Mouse (Mus musculus) embryonic facial prominence, embryonic 11.5 days (tissue): Measurements from ENCODE around the gene Ppp6r2. TPM values are rescaled to one million over a fixed set of nuclear protein-coding genes. Genes with fewer than 3 reads are reported as not detected.

ENCODE experiments used
- ATAC-seq: fragments of 200-750 bp; cut with Nextera tagmentation; replicated peaks from 2 replicates; pipeline ENCODE4 v1.8.0; 2017; ENCODE audit warnings: low read depth; ENCODE audit not compliant: insufficient number of reproducible peaks, low FRiP score, low TSS enrichment
- DNase-seq: peaks from one replicate; pipeline ENCODE4 v3.0.0-alpha.2; 2015; ENCODE audit warnings: low spot score
- H3K27ac ChIP-seq: fragments of 300-500 bp; sonication (generic); replicated peaks from 2 replicates; pipeline ENCODE4 v1.5.1; 2014; ENCODE audit warnings: mild to moderate bottlenecking, low read depth, low read length, control low read depth
- H3K27me3 ChIP-seq: fragments of 300-500 bp; sonication (generic); 2 replicates; pipeline ENCODE4 v1.6.1; 2014; ENCODE audit warnings: mild to moderate bottlenecking, low read length, moderate library complexity, mixed read lengths; ENCODE audit not compliant: control insufficient read depth, insufficient read depth
- H3K36me3 ChIP-seq: fragments of 300-500 bp; sonication (generic); replicated peaks from 2 replicates; pipeline ENCODE4 v1.6.1; 2014; ENCODE audit warnings: low read depth, mild to moderate bottlenecking, low read length, moderate library complexity, mixed read lengths; ENCODE audit not compliant: control insufficient read depth, insufficient read depth
- H3K4me1 ChIP-seq: fragments of 300-500 bp; sonication (generic); 2 replicates; pipeline ENCODE4 v1.6.1; 2014; ENCODE audit warnings: low read length, mixed read lengths; ENCODE audit not compliant: control insufficient read depth, insufficient read depth
- H3K4me2 ChIP-seq: fragments of 300-500 bp; sonication (generic); 2 replicates; pipeline ENCODE4 v1.6.1; 2014; ENCODE audit warnings: low read depth, mild to moderate bottlenecking, control low read depth, low read length, moderate library complexity
- H3K4me3 ChIP-seq: fragments of 300-500 bp; sonication (generic); 2 replicates; pipeline ENCODE4 v1.5.1; 2014; ENCODE audit warnings: low read depth, low read length, control low read depth
- H3K9ac ChIP-seq: fragments of 300-500 bp; sonication (generic); replicated peaks from 2 replicates; pipeline ENCODE4 v1.6.1; 2014; ENCODE audit warnings: mild to moderate bottlenecking, control low read depth, low read length
- H3K9me3 ChIP-seq: fragments of 300-500 bp; sonication (generic); replicated peaks from 2 replicates; pipeline ENCODE4 v1.6.1; 2016; ENCODE audit warnings: mild to moderate bottlenecking, low read length, inconsistent platforms, mixed read lengths; ENCODE audit not compliant: control insufficient read depth
- WGBS: fragments of 180-500 bp; shearing (Covaris S2); extraction: QIAGEN DNeasy Blood & Tissue Kit; methylation state at CpG from one replicate; pipeline ENCODE4 v1.1.7; 2014; 5-methylcytosine and 5-hydroxymethylcytosine counted together
- polyA plus RNA-seq: library from polyadenylated mRNA; unstranded; fragments of >200 nt; fragmentation: Nextera tagmentation; extraction: Ambion mirVana; gene quantifications from 2 replicates; pipeline ENCODE4 v1.2.1, GENCODE M21; 2014

Ppp6r2 gene
- polyA plus RNA-seq, 1 experiment from 2014 or later: 25.1 TPM

- H3K4me3 ChIP-seq: no peak overlapping the region
- no peak overlapping the region for H3K27ac ChIP-seq
- no peaks in the 10 kb centered on the region for H3K27me3 ChIP-seq
- H3K9ac ChIP-seq: no peak overlapping the region
- H3K4me1 ChIP-seq: no peaks in the 10 kb centered on the region
- ATAC-seq (no peak), DNase-seq (no peak)
- no peak overlapping the region for H3K4me2 ChIP-seq
- 93% methylated on average over 8 of the region's 8 CpGs for WGBS
- no peaks in the 10 kb centered on the region for H3K9me3 ChIP-seq
- peaks cover 19% of the 10 kb centered on the region for H3K36me3 ChIP-seq
Measured at GRCm38 (mm10) chr15:89300600-89300999, 89.2 kb downstream of the Ppp6r2 start.

DNA sequence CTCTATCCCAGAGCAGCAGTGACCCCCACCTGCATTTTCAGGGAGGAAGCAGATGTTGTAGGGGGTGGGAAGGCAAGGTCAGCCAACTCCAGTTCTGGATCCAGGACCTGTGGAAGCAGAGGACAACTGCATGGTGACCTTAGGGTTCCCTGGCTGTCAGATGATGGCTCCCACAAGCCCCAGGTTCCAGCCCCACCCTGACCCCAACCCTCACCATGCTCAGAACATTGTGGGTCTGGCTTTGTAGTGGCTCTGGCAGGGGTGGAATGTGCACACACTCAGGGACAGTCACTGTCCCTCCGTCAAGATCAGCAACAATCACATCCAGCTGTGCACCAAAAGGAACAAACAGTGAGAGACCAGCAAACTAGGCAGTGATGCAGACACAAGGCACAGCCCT lies 94.6 kb downstream of the Ppp6r2 start:
- H3K4me2 ChIP-seq: no peak overlapping the region
- ATAC-seq (no peak), DNase-seq (no peak)
- 60% methylated on average over 1 of the region's 1 CpGs for WGBS
- H3K4me3 ChIP-seq: no peak overlapping the region
- no peaks in the 10 kb centered on the region for H3K9me3 ChIP-seq
- peaks cover 20% of the 10 kb centered on the region for H3K36me3 ChIP-seq
- H3K4me1 ChIP-seq: no peaks in the 10 kb centered on the region
- H3K27me3 ChIP-seq: no peaks in the 10 kb centered on the region
- H3K9ac ChIP-seq: no peak overlapping the region
- H3K27ac ChIP-seq: no peak overlapping the region

DNA sequence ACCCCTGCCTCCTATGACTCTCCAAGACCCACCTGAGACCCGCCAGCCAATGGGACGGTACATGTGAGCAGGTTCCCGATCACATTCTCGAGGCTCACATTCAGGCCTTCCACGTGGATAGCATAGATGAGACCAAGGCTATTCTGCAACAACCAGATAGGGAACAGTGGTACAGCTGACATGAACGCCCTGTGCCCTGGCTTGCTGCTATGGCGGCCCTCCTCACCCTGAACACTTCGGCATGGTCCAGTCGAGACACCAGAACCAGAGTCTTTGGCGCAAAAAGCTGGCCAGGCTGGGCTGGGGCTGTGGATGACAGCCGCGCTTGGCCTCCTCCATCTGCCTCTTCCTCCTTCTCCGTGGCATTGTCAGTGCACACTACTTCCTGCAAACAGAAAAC lies 96.1 kb downstream of the Ppp6r2 start:
- DNase-seq: no peak
- WGBS: 91% methylated on average over 13 of the region's 13 CpGs
- peaks cover 16% of the 10 kb centered on the region for H3K36me3 ChIP-seq

DNA sequence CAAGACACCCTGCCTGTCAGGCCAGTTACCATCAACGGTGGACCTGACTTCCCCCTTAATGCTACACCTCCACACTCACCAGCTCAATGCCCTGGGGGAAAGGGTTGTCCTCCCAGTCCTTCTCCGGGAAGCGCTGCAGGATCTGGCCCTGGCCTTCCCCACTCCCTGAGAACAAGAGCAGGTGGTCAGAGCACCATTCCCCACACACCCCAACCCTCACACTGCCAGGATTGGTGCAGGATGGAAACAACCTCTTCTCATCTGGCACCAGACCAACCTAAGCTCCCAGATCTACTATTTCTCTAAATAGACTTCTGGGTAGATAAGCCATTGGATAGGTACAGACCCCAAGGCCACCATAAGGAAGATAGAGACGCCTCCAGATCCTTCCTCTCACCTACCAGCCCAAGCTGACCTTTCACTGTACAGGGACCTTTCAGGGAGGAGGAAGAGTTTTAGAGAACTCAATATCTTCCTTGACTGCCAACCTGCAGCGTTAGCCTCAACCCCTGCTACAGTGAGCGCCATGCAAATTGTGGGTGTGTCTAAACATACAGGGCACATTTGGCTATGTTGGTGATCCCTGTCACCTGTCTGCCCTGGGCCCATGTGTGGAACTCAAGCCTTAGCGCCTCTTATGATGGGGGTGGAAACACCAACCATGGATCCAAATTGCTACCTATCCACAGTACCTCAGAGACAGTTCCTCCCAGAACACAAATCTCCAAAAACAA lies 97.2 kb downstream of the Ppp6r2 start:
- no peak for DNase-seq
- Histone ChIP-seq H3K27ac (no peak overlapping the region), H3K9me3 (no peaks in the 10 kb centered on the region), H3K4me1 (0 out of 2 replicates have a peak, but pooled peaks cover 3% of the 10 kb centered on the region), H3K27me3 (no peaks in the 10 kb centered on the region), H3K9ac (no peak overlapping the region), H3K4me3 (no peak overlapping the region), H3K4me2 (no peak overlapping the region), H3K36me3 (peaks cover 14% of the 10 kb centered on the region)
- WGBS: 85% methylated on average over 7 of the region's 7 CpGs
- no peak for ATAC-seq

More for the DNA sequence above, 96.1 kb downstream of the Ppp6r2 start:
- no peak overlapping the region for H3K9ac ChIP-seq
- no peak overlapping the region for H3K27ac ChIP-seq
- H3K9me3 ChIP-seq: no peaks in the 10 kb centered on the region
- H3K4me1 ChIP-seq: no peaks in the 10 kb centered on the region
- no peak for ATAC-seq
- no peaks in the 10 kb centered on the region for H3K27me3 ChIP-seq
- H3K4me2 ChIP-seq: no peak overlapping the region
- no peak overlapping the region for H3K4me3 ChIP-seq

DNA sequence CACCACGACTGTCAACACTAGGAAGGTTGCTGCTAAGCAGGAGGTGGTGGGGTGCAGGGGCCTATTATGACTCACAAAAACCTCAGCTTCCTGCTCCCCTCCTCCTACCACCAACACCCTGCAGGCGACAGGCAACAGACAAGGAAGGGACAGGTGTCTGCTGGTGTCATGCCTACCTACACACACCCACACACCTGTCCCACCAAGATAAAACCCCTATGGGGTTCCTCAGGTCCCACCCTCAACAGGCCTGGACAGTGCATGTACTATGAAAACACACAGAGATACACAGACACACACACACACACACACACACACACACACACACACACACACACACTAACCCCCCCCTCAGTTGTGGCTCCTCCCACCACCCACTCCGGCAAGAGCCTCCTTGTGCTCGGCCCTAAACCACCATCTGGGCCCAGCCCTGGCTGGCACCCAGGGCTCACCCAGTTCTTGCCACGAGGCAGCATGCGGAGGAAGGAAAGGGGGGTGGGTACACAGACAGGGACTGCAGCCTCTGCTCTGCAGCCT lies 98.7 kb downstream of the Ppp6r2 start:
- 77% methylated on average over 6 of the region's 6 CpGs for WGBS
- H3K4me1 ChIP-seq: 0 out of 2 replicates have a peak, but pooled peaks cover 4% of the 10 kb centered on the region

GRCm38 (mm10) chr15:89313359-89313758 lies 102.0 kb downstream of the Ppp6r2 start:
- Histone ChIP-seq H3K4me2 (no peak overlapping the region), H3K4me1 (0 out of 2 replicates have a peak, but pooled peaks cover 4% of the 10 kb centered on the region), H3K27me3 (no peaks in the 10 kb centered on the region), H3K36me3 (no peaks in the 10 kb centered on the region), H3K9ac (no peak overlapping the region), H3K9me3 (no peaks in the 10 kb centered on the region), H3K27ac (no peak overlapping the region), H3K4me3 (no peak overlapping the region)
- DNase-seq: no peak
- ATAC-seq: no peak
- 80% methylated on average over 4 of the region's 4 CpGs for WGBS

More for the DNA sequence above, 98.7 kb downstream of the Ppp6r2 start:
- H3K4me3 ChIP-seq: no peak overlapping the region
- DNase-seq: no peak
- H3K9ac ChIP-seq: no peak overlapping the region; the same call in 1 of the 2 replicates
- no peaks in the 10 kb centered on the region for H3K9me3 ChIP-seq
- H3K36me3 ChIP-seq: peaks cover 8% of the 10 kb centered on the region
- ATAC-seq: no peak
- no peak overlapping the region for H3K4me2 ChIP-seq
- no peak overlapping the region for H3K27ac ChIP-seq
- H3K27me3 ChIP-seq: no peaks in the 10 kb centered on the region

DNA sequence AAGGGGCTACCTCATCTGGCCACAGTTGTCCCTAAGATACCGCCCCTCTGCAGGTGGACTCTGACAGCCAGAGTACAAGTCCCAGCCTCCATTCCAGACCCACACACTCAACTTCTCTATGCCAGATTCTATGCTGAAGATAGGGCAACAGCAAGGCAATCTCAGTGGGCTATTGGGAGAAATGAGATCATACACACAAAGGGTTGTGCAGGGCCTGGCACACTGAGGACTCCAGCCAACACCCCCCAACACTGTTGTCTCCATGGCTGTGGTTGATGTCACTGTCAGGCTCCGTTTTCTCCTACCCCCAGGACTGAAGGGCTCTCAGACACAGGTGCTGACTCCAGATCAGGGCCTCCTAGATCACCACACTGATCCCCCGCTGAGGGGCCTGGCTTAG lies 102.8 kb downstream of the Ppp6r2 start:
- Histone ChIP-seq H3K4me3 (peak overlapping the region; percentile 97), H3K36me3 (no peaks in the 10 kb centered on the region), H3K9me3 (no peaks in the 10 kb centered on the region), H3K9ac (peak overlapping the region; percentile 90), H3K27ac (no peak overlapping the region), H3K4me2 (peak overlapping the region; percentile 75), H3K27me3 (no peaks in the 10 kb centered on the region), H3K4me1 (0 out of 2 replicates have a peak, but pooled peaks cover 4% of the 10 kb centered on the region)
- ATAC-seq: no peak
- 40% methylated on average over 3 of the region's 3 CpGs for WGBS
- no peak for DNase-seq

DNA sequence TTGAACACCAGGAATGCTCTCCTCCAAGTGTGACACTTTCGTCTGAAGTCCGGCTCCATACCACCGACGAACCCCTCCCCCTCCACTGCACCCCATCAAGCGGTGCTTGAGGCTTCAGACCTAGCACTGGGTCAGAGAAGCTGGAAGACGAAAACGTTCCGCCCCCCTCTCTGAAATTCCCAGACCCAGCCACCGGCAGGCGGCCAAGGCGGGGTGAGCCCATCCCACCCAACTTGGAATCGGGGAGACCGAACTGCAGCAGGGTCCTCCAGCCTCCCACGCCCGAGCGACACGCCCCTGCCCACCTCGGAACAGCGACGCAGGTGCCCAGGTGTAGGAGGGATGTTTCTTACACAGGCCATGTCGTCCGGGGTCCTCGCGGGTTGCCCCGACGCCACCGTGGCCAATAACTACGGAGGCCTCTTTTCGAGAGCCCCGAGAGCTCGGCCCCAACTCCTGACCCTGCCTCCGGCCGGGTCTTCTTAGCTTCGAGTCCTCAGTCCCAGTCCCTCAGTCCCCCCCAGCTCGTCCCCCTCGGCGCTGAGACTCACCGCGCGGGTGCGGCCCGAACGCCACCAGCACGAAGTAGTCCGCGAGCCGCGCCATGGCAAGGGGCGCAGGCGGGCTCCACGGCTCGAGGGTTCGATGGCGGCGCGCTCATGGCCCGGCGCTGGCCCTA lies 103.3 kb downstream of the Ppp6r2 start:
- Histone ChIP-seq H3K36me3 (no peaks in the 10 kb centered on the region), H3K27ac (no peak overlapping the region), H3K9me3 (no peaks in the 10 kb centered on the region), H3K27me3 (no peaks in the 10 kb centered on the region), H3K4me2 (peak overlapping the region; percentile 75), H3K4me3 (peak overlapping the region; percentile 97), H3K4me1 (0 out of 2 replicates have a peak, but pooled peaks cover 4% of the 10 kb centered on the region), H3K9ac (peak overlapping the region; percentile 90)
- ATAC-seq: no peak; the same call in none of the 2 replicates
- WGBS: under 1% methylated on average over 51 of the region's 58 CpGs
- DNase-seq: peak; percentile 23
